Mouse (Mus musculus) mouse trophoblast stem cell (cell line): ENCODE data around the gene Igfbp5.

Source experiments
- in situ Hi-C, 2 experiments: fragments of 300-500 bp; cut with MseI, MboI; formaldehyde crosslinking; loops; 2 replicates in 1 of 2; 3 replicates in 1 of 2; pipeline ENCODE4 v1.15.1; 2025

The Igfbp5 gene

DNA sequence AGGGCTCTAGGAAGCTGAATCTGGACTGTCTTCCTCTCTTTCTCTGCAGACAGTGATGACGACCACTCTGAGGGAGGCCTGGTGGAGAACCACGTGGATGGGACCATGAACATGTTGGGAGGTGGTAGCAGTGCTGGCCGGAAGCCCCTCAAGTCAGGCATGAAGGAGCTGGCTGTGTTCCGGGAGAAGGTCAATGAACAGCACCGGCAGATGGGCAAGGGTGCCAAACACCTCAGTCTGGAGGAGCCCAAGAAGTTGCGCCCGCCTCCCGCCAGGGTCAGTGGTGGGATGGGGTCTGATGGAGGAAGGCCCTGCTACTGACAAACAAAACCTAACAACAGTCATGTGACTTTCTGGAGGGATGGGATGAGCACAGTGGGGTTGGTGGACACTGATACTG is 25.6 kb downstream of the Igfbp5 start:
- in situ Hi-C loops = no loop called here

- in situ Hi-C loops = no loop called here
Measured at GRCm38 (mm10) chr1:72847849-72848380, 26.8 kb downstream of the Igfbp5 start.

- in situ Hi-C loops = no loop called here
Measured at GRCm38 (mm10) chr1:72844675-72845074, 30.0 kb downstream of the Igfbp5 start.

- in situ Hi-C loops = no loop called here
Measured at GRCm38 (mm10) chr1:72842666-72843459, 31.8 kb downstream of the Igfbp5 start.

DNA sequence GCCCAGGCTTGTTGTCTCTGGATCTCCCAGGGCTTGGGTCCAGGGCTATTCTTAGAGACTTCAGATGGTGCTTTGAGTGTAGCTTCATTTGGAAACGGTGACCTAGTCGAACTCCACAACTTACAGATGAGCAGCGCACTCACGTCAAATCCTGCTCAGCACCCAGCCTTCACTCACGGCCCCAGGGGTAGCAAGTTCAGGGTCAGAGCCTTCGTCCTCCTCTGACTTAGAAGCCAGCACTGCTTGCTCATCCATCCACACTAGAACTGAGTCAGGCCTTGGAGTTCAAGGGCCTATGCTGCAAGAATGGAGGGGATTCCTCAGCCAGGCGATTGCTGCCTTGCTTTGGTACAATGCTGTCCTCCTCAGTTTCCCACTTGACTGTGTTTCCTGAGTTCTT is 34.9 kb downstream of the Igfbp5 start:
- in situ Hi-C loops = no loop called here

- in situ Hi-C loops = no loop called here
Measured at GRCm38 (mm10) chr1:72839356-72839755, 35.3 kb downstream of the Igfbp5 start.

DNA sequence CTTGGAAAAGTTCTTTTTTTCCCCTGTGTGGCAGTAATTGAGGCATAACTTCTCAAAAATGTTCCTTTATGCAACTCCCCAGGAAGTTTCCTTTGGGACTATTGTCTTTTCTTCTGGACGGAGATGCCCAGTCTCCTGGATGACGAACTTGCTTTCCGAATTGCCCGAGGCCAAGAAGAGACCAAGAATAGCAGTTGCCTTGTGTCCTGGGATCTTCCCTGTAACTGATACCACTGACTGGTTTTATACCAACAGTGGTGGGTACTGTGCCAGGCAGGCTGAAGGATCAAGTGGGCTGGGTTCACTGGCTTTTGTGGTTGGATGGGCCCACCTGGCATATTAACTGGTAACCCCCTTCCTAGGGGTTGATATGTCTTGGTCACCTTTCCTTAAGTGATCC is 41.1 kb downstream of the Igfbp5 start:
- in situ Hi-C loops = no loop called here

DNA sequence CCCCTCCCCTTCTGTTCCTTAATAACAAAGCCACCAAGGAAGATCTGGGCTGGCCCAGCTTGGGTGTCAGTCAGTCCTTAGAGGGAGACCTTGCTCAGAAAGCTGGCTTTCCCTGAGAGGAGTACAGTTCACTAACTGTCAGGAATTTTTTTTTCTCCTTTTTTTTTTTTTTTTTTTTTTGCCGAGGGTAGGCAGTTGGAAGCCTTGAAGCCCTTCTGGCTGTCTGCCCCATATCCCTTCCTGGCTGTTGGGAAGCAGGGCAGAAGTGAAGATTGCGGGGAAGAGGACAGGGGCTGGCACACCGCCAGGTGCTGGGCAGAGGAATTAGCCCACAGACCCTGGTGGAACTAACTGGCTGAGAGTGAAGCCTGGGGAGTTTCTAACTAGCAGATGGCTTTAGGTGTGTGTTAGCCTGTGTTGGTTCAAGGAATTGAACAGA is 42.0 kb downstream of the Igfbp5 start:
- in situ Hi-C loops = no loop called here

GRCm38 (mm10) chr1:72830485-72830884 is 44.2 kb downstream of the Igfbp5 start:
- in situ Hi-C loops = no loop called here

DNA sequence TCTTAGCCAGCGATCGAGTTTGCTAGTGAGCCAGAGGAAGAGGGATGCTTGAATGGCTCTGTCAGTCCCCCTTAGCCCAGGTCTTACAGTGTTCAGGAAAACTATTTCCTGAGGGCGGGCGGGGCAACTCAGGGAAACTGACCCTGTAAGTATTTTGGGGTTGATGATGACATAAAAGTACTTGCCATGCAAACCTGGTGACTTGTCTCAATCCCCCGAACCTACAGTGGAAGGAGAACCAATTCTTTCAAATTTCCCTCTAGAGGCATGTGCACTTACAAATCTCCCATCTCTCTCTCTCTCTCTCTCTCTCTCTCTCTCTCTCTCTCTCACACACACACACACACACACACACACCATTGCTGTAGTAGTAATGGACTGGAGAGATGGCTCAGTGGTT is 45.8 kb downstream of the Igfbp5 start:
- in situ Hi-C loops = no loop called here

GRCm38 (mm10) chr1:72827411-72828315 is 47.0 kb downstream of the Igfbp5 start:
- in situ Hi-C loops = no loop called here

DNA sequence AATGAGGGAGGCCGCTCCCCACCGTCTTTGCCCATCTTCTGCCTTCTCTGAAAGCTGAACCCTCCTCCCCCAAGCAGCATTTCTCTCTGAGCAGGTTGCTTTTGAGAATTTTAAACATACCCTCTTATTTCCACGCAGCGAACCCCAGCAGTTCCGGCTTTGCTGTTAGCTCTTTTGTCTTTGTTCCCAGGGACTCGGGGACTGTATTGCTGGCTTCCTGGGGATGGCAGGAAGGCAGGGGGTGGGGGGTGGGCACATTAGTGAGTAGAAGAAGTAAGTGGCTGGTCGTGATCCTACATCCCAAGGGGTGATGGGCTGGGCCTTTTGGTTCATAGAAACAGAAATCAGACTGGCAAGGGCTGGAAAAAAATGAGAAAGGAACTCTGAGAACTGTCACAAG is 47.8 kb downstream of the Igfbp5 start:
- in situ Hi-C loops = no loop called here

- in situ Hi-C loops = no loop called here
Measured at GRCm38 (mm10) chr1:72826446-72826845, 48.2 kb downstream of the Igfbp5 start.

DNA sequence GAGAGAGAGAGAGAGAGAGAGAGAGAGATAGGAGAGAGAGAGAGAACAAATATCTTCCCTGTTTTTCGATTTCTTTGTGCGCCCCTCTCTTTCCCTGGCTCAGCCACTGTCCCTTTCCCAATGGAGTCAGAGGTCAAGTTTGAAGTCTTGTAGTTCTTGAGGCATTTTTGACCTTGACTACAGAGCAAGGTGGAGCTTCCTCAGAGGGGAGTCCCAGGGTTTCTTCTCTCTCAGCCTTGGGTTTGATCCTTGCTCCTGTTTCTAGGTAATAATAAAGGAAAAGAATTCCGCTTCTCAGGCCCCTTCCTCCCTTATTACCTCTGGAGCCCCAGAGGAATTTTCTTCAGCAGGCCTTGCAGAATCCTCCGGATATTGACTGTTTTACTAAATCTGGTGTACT is 48.8 kb downstream of the Igfbp5 start:
- in situ Hi-C loops = no loop called here

DNA sequence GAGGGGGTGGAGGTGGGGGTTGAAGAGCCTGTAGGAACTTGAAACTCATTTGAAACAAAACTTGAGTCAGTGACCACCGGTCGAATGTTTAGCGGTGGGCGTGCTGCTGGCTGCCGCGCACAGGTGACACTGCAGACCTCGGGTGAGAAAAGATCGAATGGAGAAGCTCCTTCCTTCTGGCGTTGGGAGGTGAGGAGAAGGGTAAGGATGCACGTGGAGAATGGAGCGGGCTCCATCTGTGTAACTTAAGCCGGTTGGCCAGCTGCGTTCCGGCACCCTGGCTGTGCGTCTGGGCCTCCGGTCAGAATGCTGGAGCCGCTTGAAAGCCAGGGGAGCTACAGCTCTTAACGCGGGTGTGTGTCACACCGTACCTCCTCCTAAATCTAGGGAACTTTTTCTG is 49.4 kb downstream of the Igfbp5 start:
- in situ Hi-C loops = no loop called here

DNA sequence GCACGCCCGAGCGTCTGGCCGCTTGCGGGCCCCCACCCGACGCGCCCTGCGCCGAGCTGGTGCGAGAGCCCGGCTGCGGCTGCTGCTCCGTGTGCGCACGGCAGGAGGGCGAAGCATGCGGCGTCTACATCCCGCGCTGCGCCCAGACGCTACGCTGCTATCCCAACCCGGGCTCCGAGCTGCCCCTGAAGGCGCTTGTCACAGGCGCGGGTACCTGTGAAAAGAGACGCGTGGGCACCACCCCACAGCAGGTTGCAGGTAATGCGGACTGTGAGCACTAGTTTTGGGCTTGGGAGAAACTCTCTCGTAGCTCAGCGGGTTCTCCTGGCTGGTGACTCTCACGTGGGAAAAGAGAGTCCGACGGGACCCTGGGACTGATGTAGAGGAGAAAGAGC is 50.0 kb downstream of the Igfbp5 start:
- in situ Hi-C loops = no loop called here

GRCm38 (mm10) chr1:72823751-72824706 is 50.7 kb downstream of the Igfbp5 start, which contains the start of gene Igfbp2:
Gene Igfbp2, plus strand, starts transcription at chr1:72824503.
- in situ Hi-C loops = no loop called here

DNA sequence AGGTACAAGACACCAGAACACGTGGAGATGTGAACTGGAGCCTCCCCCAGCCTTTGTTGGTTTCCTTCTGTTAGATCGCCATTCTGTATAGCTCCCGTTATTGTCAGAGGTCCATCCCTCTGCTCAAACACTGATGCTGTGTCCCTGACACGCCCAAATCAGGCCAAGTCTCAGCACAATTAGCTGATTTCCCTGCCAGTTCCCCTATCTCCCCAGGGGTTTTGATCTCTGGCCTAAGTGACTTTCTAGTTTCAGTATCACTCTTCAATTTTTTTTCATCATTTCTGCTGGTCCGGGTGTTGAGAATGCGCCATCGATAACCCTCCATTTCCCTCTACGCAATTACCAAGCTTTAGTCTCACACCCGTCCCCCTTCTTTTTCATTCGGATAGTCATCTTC is 51.8 kb downstream of the Igfbp5 start:
- in situ Hi-C loops = no loop called here

DNA sequence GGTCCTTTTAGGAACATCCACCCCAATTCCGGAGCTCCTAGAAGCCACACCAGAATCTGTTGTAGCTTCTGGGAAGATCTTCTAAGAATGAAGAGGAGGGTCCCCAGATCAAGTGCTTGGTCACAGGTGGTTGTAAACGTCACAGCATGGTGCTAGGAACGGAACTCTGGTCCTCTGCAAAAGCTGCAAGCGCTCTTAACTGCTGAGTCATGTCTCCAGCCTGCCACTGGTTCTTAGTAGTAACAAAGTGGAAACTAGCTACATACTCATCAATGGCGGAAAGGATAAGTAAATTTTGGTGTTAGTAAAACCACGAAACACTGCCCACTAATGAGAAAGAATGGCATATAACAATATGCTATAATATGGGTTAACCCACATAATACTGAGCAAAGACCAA is 54.7 kb downstream of the Igfbp5 start:
- in situ Hi-C loops = no loop called here

DNA sequence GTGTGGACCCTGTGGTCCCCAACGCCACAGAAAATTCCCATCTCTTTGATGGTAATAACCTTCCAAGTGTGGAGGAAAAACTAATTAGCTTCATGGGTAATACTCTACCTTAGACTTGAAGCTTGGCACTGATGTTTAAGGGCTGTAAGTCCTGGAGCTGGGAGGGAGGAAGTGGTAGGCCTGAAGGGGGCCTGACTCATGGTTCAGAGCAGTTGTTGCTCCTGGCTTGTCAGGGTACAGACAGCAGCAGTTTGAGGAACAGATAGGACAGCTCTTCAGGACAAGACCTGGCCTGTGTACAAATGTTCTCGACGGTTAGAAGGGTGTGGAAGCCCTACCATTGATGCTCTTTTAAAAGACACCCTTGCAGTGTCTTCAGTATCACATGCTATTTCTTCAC is 59.1 kb downstream of the Igfbp5 start:
- in situ Hi-C loops = no loop called here

GRCm38 (mm10) chr1:72815184-72815583 is 59.5 kb downstream of the Igfbp5 start:
- in situ Hi-C loops = no loop called here
